In genomic region chr9:91368946-91369292, GRCm38 (mm10) we compare ENCODE assay signal across 20 mouse cellular contexts. TPM values are rescaled to one million over a fixed set of nuclear protein-coding genes. Genes with fewer than 3 reads are reported as not detected.
DNase-seq lines count a peak whose midpoint lies in the region; ATAC-seq and TF ChIP-seq lines count a peak whose summit lies in the region.
"Had no signal": no experiment of that assay in that cellular context is flagged by ENCODE, and none has a peak within 500 bp of the region (broad histone marks: within the 10 kb centered on the region; RNA-seq: fewer than 3 reads in every experiment).

No protein-coding gene starts in this region.

- peak; percentile 42 for DNase-seq in intestine, embryonic 14.5 days (ENCODE audit: low spot score)
- DNase-seq in midbrain, embryonic 10.5 days (ENCODE audit: low spot score), result no peak
- no peak for DNase-seq in urinary bladder, postnatal 4 days (ENCODE audit: low spot score in 2 of 2)
- DNase-seq in gastrocnemius, adult 2 months, result no peak
- DNase-seq in liver, postnatal 0 days, result no peak
- DNase-seq: adrenal gland, postnatal 25 days; B cell, adult 2 months; gastrocnemius, postnatal 14 days; heart, postnatal 4 days; kidney, adult 8-10 months; right cerebral cortex, adult 18-20 months; thymus, adult 18-20 months had no signal

- TF ChIP-seq EP300 in liver, postnatal 0 days (IDR thresholded peaks at IDR 0.05; ENCODE audit: low read depth), result no peak

- H3K4me1 ChIP-seq in intestine, embryonic 14.5 days (replicated peaks; ENCODE audit: control insufficient read depth, insufficient read depth, low read length), result no peaks in the 10 kb centered on the region
- H3K4me1 ChIP-seq in intestine, postnatal 0 days (replicated peaks; ENCODE audit: control insufficient read depth, insufficient read depth, low read length), result no peaks in the 10 kb centered on the region
- peaks cover 18% of the 10 kb centered on the region for H3K4me1 ChIP-seq in forebrain, embryonic 16.5 days (replicated peaks; ENCODE audit: control insufficient read depth, insufficient read depth, low read length)
- peaks cover 67% of the 10 kb centered on the region for H3K4me1 ChIP-seq in midbrain, embryonic 10.5 days
- peaks cover 3% of the 10 kb centered on the region; the same call in 1 of the 2 replicates for H3K4me1 ChIP-seq in neural tube, embryonic 14.5 days (ENCODE audit: control insufficient read depth, insufficient read depth, low read length)
- H3K4me1 ChIP-seq in liver, postnatal 0 days (ENCODE audit: insufficient read depth), result peaks cover 8% of the 10 kb centered on the region; the same call in 1 of the 2 replicates

- no peak for TF ChIP-seq CTCF in intestine, postnatal 0 days (IDR thresholded peaks at IDR 0.05; ENCODE audit: low read depth)
- no peak for TF ChIP-seq CTCF in gastrocnemius, adult 2 months (IDR thresholded peaks at IDR 0.05)
- TF ChIP-seq CTCF in liver, postnatal 0 days (IDR thresholded peaks at IDR 0.05; ENCODE audit: low read depth), result no peak

- H3K4me3 ChIP-seq in intestine, embryonic 14.5 days (ENCODE audit: low read depth, low read length), result no peak overlapping the region
- H3K4me3 ChIP-seq in intestine, postnatal 0 days (ENCODE audit: low read depth, low read length), result no peak overlapping the region
- peak overlapping the region; percentile 32 for H3K4me3 ChIP-seq in forebrain, embryonic 16.5 days (replicated peaks; ENCODE audit: low read length)
- H3K4me3 ChIP-seq in midbrain, embryonic 10.5 days, result peak overlapping the region; percentile 77
- peak overlapping the region; percentile 30 for H3K4me3 ChIP-seq in neural tube, embryonic 14.5 days (ENCODE audit: low read depth, low read length)
- H3K4me3 ChIP-seq in gastrocnemius, adult 2 months, result no peak overlapping the region
- no peak overlapping the region for H3K4me3 ChIP-seq in liver, postnatal 0 days (ENCODE audit: low read depth, low read length)
- H3K4me3 ChIP-seq: heart, embryonic 12.5 days; lung, embryonic 15.5 days had no signal

- H3K27ac ChIP-seq in intestine, embryonic 14.5 days (ENCODE audit: low read depth), result no peak overlapping the region
- no peak overlapping the region for H3K27ac ChIP-seq in intestine, postnatal 0 days (ENCODE audit: low read depth, low read length)
- peak overlapping the region; percentile 67 for H3K27ac ChIP-seq in forebrain, embryonic 16.5 days (ENCODE audit: low read length)
- peak overlapping the region; percentile 95 for H3K27ac ChIP-seq in midbrain, embryonic 10.5 days (replicated peaks)
- H3K27ac ChIP-seq in neural tube, embryonic 14.5 days (ENCODE audit: low read depth, low read length), result peak overlapping the region; percentile 97
- no peak overlapping the region for H3K27ac ChIP-seq in gastrocnemius, adult 2 months
- H3K27ac ChIP-seq in liver, postnatal 0 days (ENCODE audit: low read depth), result no peak overlapping the region
- H3K27ac ChIP-seq: lung, embryonic 15.5 days had no signal

- no peak for ATAC-seq in intestine, embryonic 14.5 days (replicated peaks; ENCODE audit: low FRiP score, low TSS enrichment, low read depth)
- ATAC-seq in intestine, postnatal 0 days, result no peak
- ATAC-seq in forebrain, embryonic 16.5 days, result no peak
- ATAC-seq in neural tube, embryonic 14.5 days (ENCODE audit: low read depth), result no peak
- no peak for ATAC-seq in liver, postnatal 0 days

- H3K9me3 ChIP-seq in intestine, embryonic 14.5 days (ENCODE audit: control insufficient read depth, low read length), result no peaks in the 10 kb centered on the region
- H3K9me3 ChIP-seq in intestine, postnatal 0 days (ENCODE audit: control insufficient read depth), result no peaks in the 10 kb centered on the region
- no peaks in the 10 kb centered on the region for H3K9me3 ChIP-seq in forebrain, embryonic 16.5 days (ENCODE audit: control insufficient read depth, low read length)
- no peaks in the 10 kb centered on the region for H3K9me3 ChIP-seq in midbrain, embryonic 10.5 days (replicated peaks)
- H3K9me3 ChIP-seq in neural tube, embryonic 14.5 days (ENCODE audit: control insufficient read depth, low read length), result no peaks in the 10 kb centered on the region
- H3K9me3 ChIP-seq in liver, postnatal 0 days (ENCODE audit: low read length), result no peaks in the 10 kb centered on the region
- H3K9me3 ChIP-seq: lung, embryonic 15.5 days had no signal

- no peak overlapping the region for H3K4me2 ChIP-seq in intestine, embryonic 14.5 days (ENCODE audit: low read length)
- H3K4me2 ChIP-seq in intestine, postnatal 0 days (replicated peaks; ENCODE audit: low read depth), result no peak overlapping the region
- H3K4me2 ChIP-seq in forebrain, embryonic 16.5 days (ENCODE audit: low read length), result peak overlapping the region; percentile 25
- peak overlapping the region; percentile 42 for H3K4me2 ChIP-seq in neural tube, embryonic 14.5 days (ENCODE audit: low read depth, low read length)
- no peak overlapping the region for H3K4me2 ChIP-seq in liver, postnatal 0 days (ENCODE audit: low read depth, low read length)
- H3K4me2 ChIP-seq: heart, embryonic 12.5 days; lung, embryonic 15.5 days had no signal

- H3K9ac ChIP-seq in intestine, embryonic 14.5 days (ENCODE audit: low read length), result no peak overlapping the region
- H3K9ac ChIP-seq in intestine, postnatal 0 days (ENCODE audit: low read depth, low read length), result no peak overlapping the region
- no peak overlapping the region; the same call in 1 of the 2 replicates for H3K9ac ChIP-seq in forebrain, embryonic 16.5 days (replicated peaks; ENCODE audit: low read depth, low read length)
- peak overlapping the region; percentile 59; the same call in 1 of the 2 replicates for H3K9ac ChIP-seq in neural tube, embryonic 14.5 days (replicated peaks; ENCODE audit: low read depth, low read length)
- no peak overlapping the region for H3K9ac ChIP-seq in liver, postnatal 0 days (replicated peaks)
- H3K9ac ChIP-seq: heart, embryonic 12.5 days; lung, embryonic 15.5 days had no signal

- intact Hi-C loops in gastrocnemius, adult 2 months (cut with DNase I), result no loop called here

- H3K27me3 ChIP-seq in intestine, embryonic 14.5 days (replicated peaks; ENCODE audit: control insufficient read depth, insufficient read depth, low read length), result peaks cover 98% of the 10 kb centered on the region
- H3K27me3 ChIP-seq in intestine, postnatal 0 days (replicated peaks; ENCODE audit: control insufficient read depth, insufficient read depth, low read length), result peaks cover 88% of the 10 kb centered on the region
- H3K27me3 ChIP-seq in forebrain, embryonic 16.5 days (replicated peaks; ENCODE audit: control insufficient read depth, insufficient read depth, low read length), result peaks cover 52% of the 10 kb centered on the region
- peaks cover 100% of the 10 kb centered on the region for H3K27me3 ChIP-seq in midbrain, embryonic 10.5 days (ENCODE audit: low read depth, poor library complexity, severe bottlenecking)
- peaks cover 25% of the 10 kb centered on the region for H3K27me3 ChIP-seq in neural tube, embryonic 14.5 days (ENCODE audit: control insufficient read depth, insufficient read depth, low read length)
- H3K27me3 ChIP-seq in liver, postnatal 0 days (ENCODE audit: insufficient read depth, low read length), result peaks cover 87% of the 10 kb centered on the region

- no peaks in the 10 kb centered on the region for H3K36me3 ChIP-seq in intestine, embryonic 14.5 days (ENCODE audit: control insufficient read depth, insufficient read depth, low read length)
- no peaks in the 10 kb centered on the region for H3K36me3 ChIP-seq in intestine, postnatal 0 days (ENCODE audit: control insufficient read depth, insufficient read depth)
- H3K36me3 ChIP-seq in forebrain, embryonic 16.5 days (ENCODE audit: control insufficient read depth, insufficient read depth), result no peaks in the 10 kb centered on the region
- H3K36me3 ChIP-seq in midbrain, embryonic 10.5 days, result peaks cover 5% of the 10 kb centered on the region
- no peaks in the 10 kb centered on the region; the same call in 1 of the 2 replicates for H3K36me3 ChIP-seq in neural tube, embryonic 14.5 days (ENCODE audit: control insufficient read depth, insufficient read depth, low read length)
- no peaks in the 10 kb centered on the region for H3K36me3 ChIP-seq in liver, postnatal 0 days (replicated peaks; ENCODE audit: insufficient read depth, low read length)
- H3K36me3 ChIP-seq: heart, embryonic 12.5 days; lung, embryonic 15.5 days had no signal

- WGBS in intestine, embryonic 14.5 days, result 2% methylated on average over 13 of the region's 13 CpGs
- WGBS in intestine, postnatal 0 days, result 5% methylated on average over 13 of the region's 13 CpGs
- 22% methylated on average over 13 of the region's 13 CpGs for whole genome bisulfite sequencing in forebrain, embryonic 16.5 days
- WGBS in midbrain, embryonic 10.5 days, result 4% methylated on average over 13 of the region's 13 CpGs
- WGBS in neural tube, embryonic 14.5 days, result 4% methylated on average over 13 of the region's 13 CpGs
- WGBS in liver, postnatal 0 days (ENCODE audit: insufficient replicate concordance), result 8% methylated on average over 13 of the region's 13 CpGs

RNA-seq across cellular contexts. Expression of gene Zic1, which starts 3.3 kb away (rescaled TPM):
- polyA plus RNA-seq in intestine, embryonic 14.5 days (2014; fragmentation: Nextera tagmentation; extraction: Ambion mirVana), result not detected in 2 replicates
- not detected in 2 replicates for polyA plus RNA-seq in intestine, postnatal 0 days (2015; fragmentation: Nextera tagmentation; extraction: Ambion mirVana)
- 4.5 and 8.0 TPM in 2 replicates for polyA plus RNA-seq in forebrain, embryonic 16.5 days (2015; fragmentation: Nextera tagmentation; extraction: Ambion mirVana)
- polyA plus RNA-seq in midbrain, embryonic 10.5 days (2016; fragmentation: Nextera tagmentation; extraction: Ambion mirVana), result 6.5 and 6.6 TPM in 2 replicates
- 28.7 and 30.5 TPM in 2 replicates for polyA plus RNA-seq in neural tube, embryonic 14.5 days (2014; fragmentation: Nextera tagmentation; extraction: Ambion mirVana)
- 1 to 10 TPM in 1 of 2 experiments, under 1 TPM in 1; 0.81 to 1.4 TPM for total RNA-seq in gastrocnemius, adult 2 months (2021)
- polyA plus RNA-seq in liver, postnatal 0 days (2015; fragmentation: Nextera tagmentation; extraction: Ambion mirVana), result not detected in 2 replicates
- total RNA-seq: adrenal gland, postnatal 25 days; common myeloid progenitor, adult 5-6 weeks; heart, postnatal 4 days; liver, adult 2 months; megakaryocyte progenitor cell, adult 5-6 weeks had no signal
- polyA plus RNA-seq: liver, adult 2 months had no signal

RNA-seq across cellular contexts. Expression of gene Zic4, which starts 6.7 kb away (rescaled TPM):
- not detected in 2 replicates for polyA plus RNA-seq in intestine, embryonic 14.5 days (2014; fragmentation: Nextera tagmentation; extraction: Ambion mirVana)
- polyA plus RNA-seq in intestine, postnatal 0 days (2015; fragmentation: Nextera tagmentation; extraction: Ambion mirVana), result not detected in 2 replicates
- 28.3 and 47.6 TPM in 2 replicates for polyA plus RNA-seq in forebrain, embryonic 16.5 days (2015; fragmentation: Nextera tagmentation; extraction: Ambion mirVana)
- polyA plus RNA-seq in midbrain, embryonic 10.5 days (2016; fragmentation: Nextera tagmentation; extraction: Ambion mirVana), result 25.1 and 33.5 TPM in 2 replicates
- polyA plus RNA-seq in neural tube, embryonic 14.5 days (2014; fragmentation: Nextera tagmentation; extraction: Ambion mirVana), result 46.7 and 50.5 TPM in 2 replicates
- total RNA-seq in gastrocnemius, adult 2 months (2021), result not detected
- polyA plus RNA-seq in liver, postnatal 0 days (2015; fragmentation: Nextera tagmentation; extraction: Ambion mirVana), result not detected in 2 replicates
- total RNA-seq: adrenal gland, postnatal 25 days; common myeloid progenitor, adult 5-6 weeks; heart, postnatal 4 days; liver, adult 2 months; megakaryocyte progenitor cell, adult 5-6 weeks had no signal
- polyA plus RNA-seq: liver, adult 2 months; lung, embryonic 15.5 days had no signal

Comparison
In these comparisons a context has a peak if more than half of its experiments do, and no peak if none do; other contexts are left out.
1. H3K27ac ChIP-seq: peak in forebrain, embryonic 16.5 days (single experiment), midbrain, embryonic 10.5 days (single experiment) and neural tube, embryonic 14.5 days (single experiment); none in intestine, embryonic 14.5 days (single experiment), intestine, postnatal 0 days (single experiment), gastrocnemius, adult 2 months (single experiment) and liver, postnatal 0 days (single experiment).
2. H3K4me2 ChIP-seq: peak in forebrain, embryonic 16.5 days (single experiment) and neural tube, embryonic 14.5 days (single experiment); none in intestine, embryonic 14.5 days (single experiment), intestine, postnatal 0 days (single experiment) and liver, postnatal 0 days (single experiment).
3. H3K4me3 ChIP-seq: peak in forebrain, embryonic 16.5 days (single experiment), midbrain, embryonic 10.5 days (single experiment) and neural tube, embryonic 14.5 days (single experiment); none in intestine, embryonic 14.5 days (single experiment), intestine, postnatal 0 days (single experiment), gastrocnemius, adult 2 months (single experiment) and liver, postnatal 0 days (single experiment).
4. RNA of gene Zic4, which starts 6.7 kb away (polyA plus RNA-seq): 28.3 to 47.6 TPM in forebrain, embryonic 16.5 days, 46.7 to 50.5 TPM in neural tube, embryonic 14.5 days and 25.1 to 33.5 TPM in midbrain, embryonic 10.5 days; not detected in intestine, embryonic 14.5 days, not detected in intestine, postnatal 0 days and not detected in liver, postnatal 0 days; every median in the first group is over 10 times any median in the second.